Mouse (Mus musculus) adrenal gland, adult 8-10 months (tissue): ENCODE measurements around the gene 2510039O18Rik. TPM values are rescaled to one million over a fixed set of nuclear protein-coding genes. Genes with fewer than 3 reads are reported as not detected.

Experiments
- DNase-seq: peaks from one replicate; pipeline ENCODE4 v3.0.0; 2022
- total RNA-seq, 4 experiments: library from RNA; stranded (reverse); gene quantifications; 2 replicates each; pipeline ENCODE4 v1.2.4; 2022

2510039O18Rik gene
- total RNA-seq, 4 experiments from 2014 or later = 45.5 to 52.4 (median 47.4) TPM

- no peak for DNase-seq
Observed at GRCm38 (mm10) chr4:147993571-147994095, 52.9 kb downstream of the 2510039O18Rik start.

GRCm38 (mm10) chr4:147995311-147995710, 54.6 kb downstream of the 2510039O18Rik start:
- no peak for DNase-seq

Other genes starting within 250 kb of the 2510039O18Rik start
- gene Zfp534, start 238.3 kb upstream of the 2510039O18Rik start, total RNA-seq = under 1 TPM; 0.10 to 0.20 (median 0.12) TPM
- gene Zfp984, start 131.1 kb upstream of the 2510039O18Rik start, total RNA-seq = 1 to 10 TPM; 4.5 to 8.1 (median 5.5) TPM
- gene Zfp933, start 92.5 kb upstream of the 2510039O18Rik start, total RNA-seq = 10 to 100 TPM; 36.0 to 78.9 (median 42.2) TPM
- 10 to 100 TPM; 18.4 to 33.8 (median 29.1) TPM for gene Miip, start 72.1 kb upstream of the 2510039O18Rik start, total RNA-seq
- gene Fv1, start 71.9 kb upstream of the 2510039O18Rik start, total RNA-seq = 10 to 100 TPM; 10.8 to 16.2 (median 13.3) TPM
- gene Mfn2, start 36.2 kb upstream of the 2510039O18Rik start, total RNA-seq = 100 to 1,000 TPM; 119 to 236 (median 168) TPM
- 10 to 100 TPM; 31.2 to 44.5 (median 39.4) TPM for gene Plod1, start 4.1 kb upstream of the 2510039O18Rik start, total RNA-seq
- gene Nppb, start 44.9 kb downstream of the 2510039O18Rik start, total RNA-seq = under 1 TPM in 1 of 4 experiments, not detected in 3; 0.40 TPM
- not detected for gene Nppa, start 59.8 kb downstream of the 2510039O18Rik start, total RNA-seq
- gene Clcn6, start 97.9 kb downstream of the 2510039O18Rik start, total RNA-seq = 10 to 100 TPM; 10.1 to 20.4 (median 15.8) TPM
- gene Mthfr, start 98.2 kb downstream of the 2510039O18Rik start, total RNA-seq = 10 to 100 TPM; 24.2 to 51.9 (median 36.7) TPM
- 100 to 1,000 TPM; 117 to 136 (median 124) TPM for gene Agtrap, start 147.1 kb downstream of the 2510039O18Rik start, total RNA-seq
- gene Mad2l2, start 189.5 kb downstream of the 2510039O18Rik start, total RNA-seq = 10 to 100 TPM; 24.5 to 32.7 (median 28.9) TPM
- gene Draxin, start 189.8 kb downstream of the 2510039O18Rik start, total RNA-seq = under 1 TPM; 0.06 to 0.15 (median 0.12) TPM
- gene Fbxo6, start 211.2 kb downstream of the 2510039O18Rik start, total RNA-seq = 10 to 100 TPM; 50.2 to 84.6 (median 64.4) TPM
- gene Fbxo44, start 219.6 kb downstream of the 2510039O18Rik start, total RNA-seq = 10 to 100 TPM; 15.3 to 41.5 (median 26.8) TPM
- gene Fbxo2, start 219.7 kb downstream of the 2510039O18Rik start, total RNA-seq = 10 to 100 TPM in 3 of 4 experiments, 1 to 10 TPM in 1; 9.8 to 15.7 (median 13.4) TPM